Mouse (Mus musculus): ENCODE data around the gene Mast3.
A peak's percentile ranks its signal among the peaks of the same experiment; 100 is the strongest.

The Mast3 gene

GRCm38 (mm10) chr8:70802786-70803510 lies 1.9 kb downstream of the Mast3 start:
- DNase-seq (ENCODE audit: low spot score), result no peak

GRCm38 (mm10) chr8:70801830-70802229 lies 3.0 kb downstream of the Mast3 start:
- no peak for DNase-seq (ENCODE audit: low spot score)

- DNase-seq (ENCODE audit: low spot score), result no peak
Observed at GRCm38 (mm10) chr8:70801156-70801555, 3.7 kb downstream of the Mast3 start.

- no peak for DNase-seq (ENCODE audit: low spot score)
Observed at GRCm38 (mm10) chr8:70800648-70801047, 4.2 kb downstream of the Mast3 start.

GRCm38 (mm10) chr8:70798281-70798680 lies 6.6 kb downstream of the Mast3 start:
- no peak for DNase-seq (ENCODE audit: low spot score)

- DNase-seq (ENCODE audit: low spot score), result peak; percentile 98
Observed at GRCm38 (mm10) chr8:70797081-70798070, 7.5 kb downstream of the Mast3 start.

- no peak for DNase-seq (ENCODE audit: low spot score)
Observed at GRCm38 (mm10) chr8:70796403-70797080, 8.3 kb downstream of the Mast3 start.

GRCm38 (mm10) chr8:70795370-70795769 lies 9.5 kb downstream of the Mast3 start:
- DNase-seq (ENCODE audit: low spot score), result peak; percentile 66

- no peak for DNase-seq (ENCODE audit: low spot score)
Observed at GRCm38 (mm10) chr8:70794215-70794614, 10.6 kb downstream of the Mast3 start.

- peak; percentile 96 for DNase-seq (ENCODE audit: low spot score)
Observed at GRCm38 (mm10) chr8:70792700-70793099, 12.2 kb downstream of the Mast3 start.

- peak; percentile 99 for DNase-seq (ENCODE audit: low spot score)
Observed at GRCm38 (mm10) chr8:70791975-70792691, 12.7 kb downstream of the Mast3 start.

GRCm38 (mm10) chr8:70791294-70791701 lies 13.6 kb downstream of the Mast3 start:
- DNase-seq (ENCODE audit: low spot score), result peak; percentile 61

- no peak for DNase-seq (ENCODE audit: low spot score)
Observed at GRCm38 (mm10) chr8:70790846-70791245, 14.0 kb downstream of the Mast3 start.

- no peak for DNase-seq (ENCODE audit: low spot score)
Observed at GRCm38 (mm10) chr8:70789046-70789445, 15.8 kb downstream of the Mast3 start.

GRCm38 (mm10) chr8:70787941-70788667 lies 16.8 kb downstream of the Mast3 start:
- DNase-seq (ENCODE audit: low spot score), result peak; percentile 94

GRCm38 (mm10) chr8:70787051-70787445 lies 17.8 kb downstream of the Mast3 start:
- DNase-seq (ENCODE audit: low spot score), result no peak

- no peak for DNase-seq (ENCODE audit: low spot score)
Observed at GRCm38 (mm10) chr8:70786291-70787050, 18.4 kb downstream of the Mast3 start.

- DNase-seq (ENCODE audit: low spot score), result peak; percentile 66
Observed at GRCm38 (mm10) chr8:70780093-70780492, 24.8 kb downstream of the Mast3 start.

GRCm38 (mm10) chr8:70776496-70777444 lies 28.1 kb downstream of the Mast3 start, which contains the start of gene Pik3r2:
Gene Pik3r2, minus strand, starts transcription at chr8:70776713.
- peak; percentile 100 for DNase-seq (ENCODE audit: low spot score)
